Mouse (Mus musculus) ZHBTc4 (cell line): Measurements from ENCODE around the gene Aurkb.
A peak's percentile ranks its signal among the peaks of the same experiment; 100 is the strongest.

Experiments
- DNase-seq: peaks from one replicate; pipeline ENCODE4 v3.0.0-alpha.2; 2011; ENCODE audit warnings: low read depth, low spot score

The Aurkb gene

DNA sequence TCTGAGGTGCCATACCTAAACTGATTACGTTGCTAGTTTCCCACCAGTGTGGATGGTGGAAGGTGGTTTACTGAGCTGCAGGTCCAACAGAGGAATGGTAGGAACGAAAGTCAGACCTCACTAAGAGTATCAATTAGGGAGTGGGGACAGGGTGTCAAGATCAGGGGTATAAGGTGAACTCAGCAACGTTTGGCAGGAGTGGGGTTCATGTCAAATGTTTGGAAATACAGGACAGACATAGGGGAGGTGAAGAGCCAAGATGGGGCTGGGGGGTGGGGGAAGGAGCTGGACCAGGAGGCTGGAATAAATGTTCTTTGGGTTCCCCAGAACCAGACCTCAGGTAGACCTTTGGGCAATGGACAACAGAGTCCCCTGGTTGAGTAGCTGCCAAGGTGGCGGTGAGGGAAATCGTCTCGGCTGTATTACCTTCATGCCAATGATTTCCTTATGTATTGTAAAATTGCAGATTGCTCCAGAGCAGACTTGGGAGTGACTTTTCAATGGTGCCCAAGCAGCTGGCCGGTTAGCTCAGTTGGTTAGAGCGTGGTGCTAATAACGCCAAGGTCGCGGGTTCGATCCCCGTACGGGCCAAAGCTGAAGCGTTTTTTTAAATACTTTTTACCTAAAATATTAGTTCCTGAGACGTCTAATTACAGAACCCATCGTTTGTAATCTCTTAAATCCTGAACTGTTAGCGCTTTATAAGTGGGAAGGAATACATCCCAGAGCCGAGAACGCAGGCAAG, 8.8 kb upstream of the Aurkb start:
- peak; percentile 78 for DNase-seq

DNA sequence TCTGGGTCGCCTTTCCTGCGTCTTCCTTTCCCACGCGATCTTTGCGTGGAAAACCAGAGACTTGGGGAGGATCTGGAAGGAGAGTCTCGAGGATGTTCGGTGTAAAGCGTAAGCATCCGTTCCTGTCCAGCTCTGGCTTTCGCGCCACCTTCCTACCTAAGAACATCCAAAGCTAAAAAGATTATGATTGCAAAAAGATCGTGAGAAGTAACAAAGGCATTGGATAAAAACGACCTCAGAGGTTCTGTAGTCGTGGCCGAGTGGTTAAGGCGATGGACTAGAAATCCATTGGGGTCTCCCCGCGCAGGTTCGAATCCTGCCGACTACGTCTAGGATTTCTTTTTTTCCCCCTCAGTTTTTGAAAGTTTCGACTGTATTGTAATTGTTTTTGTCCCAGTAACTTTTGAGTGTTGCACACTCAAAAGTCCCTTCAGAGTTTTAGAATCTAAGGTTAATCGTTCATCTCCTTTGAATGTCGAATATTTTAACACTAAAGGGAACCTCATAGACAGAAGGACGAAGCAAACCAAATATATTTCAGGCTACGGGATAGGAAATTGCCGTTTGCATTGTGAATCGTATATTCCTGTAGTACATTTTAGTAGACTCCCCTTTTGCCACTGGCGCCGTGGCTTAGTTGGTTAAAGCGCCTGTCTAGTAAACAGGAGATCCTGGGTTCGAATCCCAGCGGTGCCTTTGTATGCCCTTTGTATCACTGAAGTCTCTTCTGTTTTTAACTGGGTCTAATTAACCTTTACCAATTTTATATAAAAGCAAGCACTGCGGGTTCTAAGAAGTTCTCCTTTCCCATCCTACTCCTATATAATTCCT, 8.0 kb upstream of the Aurkb start:
- DNase-seq = peak; percentile 91

DNA sequence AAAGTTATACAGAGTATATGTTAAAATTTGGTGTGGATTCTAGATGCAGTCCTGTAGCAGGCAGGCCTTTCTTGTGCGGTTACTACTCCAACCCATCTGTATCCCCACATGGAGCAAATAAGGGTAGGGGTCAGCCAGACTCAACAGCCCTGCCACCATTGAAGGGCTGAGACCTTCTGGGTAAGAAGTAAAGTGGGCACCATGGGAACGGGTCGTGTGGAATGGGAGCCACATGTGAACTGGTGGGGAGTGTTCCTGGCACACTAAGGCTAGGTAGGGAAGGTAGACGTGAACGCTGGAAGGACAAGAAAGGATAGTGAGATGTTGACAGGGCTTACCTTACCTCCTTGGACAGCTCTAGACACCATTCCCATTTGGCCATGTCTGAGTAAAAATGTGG, 7.3 kb upstream of the Aurkb start:
- DNase-seq = no peak

GRCm38 (mm10) chr11:69046395-69046774, 938 bp downstream of the Aurkb start:
- DNase-seq = no peak

DNA sequence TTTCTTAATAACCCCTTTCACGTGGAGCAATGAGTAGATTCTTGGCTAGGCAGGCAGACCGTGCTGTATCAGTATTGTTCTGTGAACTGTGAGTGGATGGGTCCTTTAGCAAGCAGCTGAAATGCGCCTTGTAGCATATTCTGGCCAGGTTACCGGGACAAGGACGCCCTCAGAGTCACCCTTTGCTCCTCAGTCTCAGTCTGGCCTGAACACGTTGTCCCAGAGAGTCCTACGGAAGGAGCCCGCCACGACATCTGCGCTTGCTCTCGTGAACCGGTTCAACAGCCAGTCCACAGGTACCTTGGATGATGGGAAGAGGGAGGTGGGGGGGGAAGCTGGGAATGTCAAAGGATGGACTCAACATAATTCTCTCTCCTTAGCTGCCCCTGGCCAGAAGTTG, 2.1 kb downstream of the Aurkb start:
- no peak for DNase-seq

GRCm38 (mm10) chr11:69048151-69048550, 2.7 kb downstream of the Aurkb start:
- no peak for DNase-seq

DNA sequence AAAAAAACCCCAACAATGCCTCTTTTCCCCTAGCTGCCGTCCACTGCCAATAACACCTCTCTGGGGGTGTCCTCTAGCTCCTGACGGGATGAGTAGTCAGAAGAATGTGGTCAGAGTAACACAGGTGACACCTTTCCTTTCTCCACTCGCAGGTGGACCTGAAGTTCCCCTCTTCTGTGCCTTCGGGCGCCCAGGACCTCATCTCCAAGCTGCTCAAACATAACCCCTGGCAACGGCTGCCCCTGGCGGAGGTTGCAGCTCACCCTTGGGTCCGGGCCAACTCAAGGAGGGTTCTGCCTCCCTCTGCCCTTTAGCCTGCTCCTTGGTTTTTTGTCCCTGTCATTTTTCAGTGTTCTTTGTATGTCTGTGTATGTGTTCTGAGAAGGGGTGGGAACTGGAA, 5.3 kb downstream of the Aurkb start:
- no peak for DNase-seq

DNA sequence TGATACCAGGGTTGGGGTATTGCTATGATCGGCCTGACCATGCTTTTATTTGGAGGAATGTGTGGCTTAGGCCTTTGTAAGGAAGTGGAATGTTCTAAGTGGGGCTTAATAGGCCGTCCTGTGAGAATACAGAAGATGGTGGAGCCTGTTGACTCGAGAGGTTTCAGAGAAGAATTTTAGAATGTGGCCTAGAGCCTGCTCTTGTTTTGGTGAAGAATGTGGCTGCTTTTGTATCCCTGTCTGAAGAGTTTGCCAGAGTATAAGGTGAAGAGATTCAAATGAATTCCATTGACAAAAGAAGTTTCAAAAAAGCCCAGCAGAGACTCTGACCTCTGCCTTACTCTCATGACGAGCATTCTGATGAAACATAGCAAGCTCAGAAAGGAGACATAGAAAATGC, 6.3 kb downstream of the Aurkb start:
- no peak for DNase-seq

GRCm38 (mm10) chr11:69052824-69053421, 7.5 kb downstream of the Aurkb start:
- no peak for DNase-seq

- DNase-seq = peak; percentile 48
Measured at GRCm38 (mm10) chr11:69053848-69054247, 8.4 kb downstream of the Aurkb start.

GRCm38 (mm10) chr11:69058265-69058664, 12.8 kb downstream of the Aurkb start:
- DNase-seq = no peak

- DNase-seq = no peak
Measured at GRCm38 (mm10) chr11:69058729-69059356, 13.4 kb downstream of the Aurkb start.

GRCm38 (mm10) chr11:69059357-69059974, 14.0 kb downstream of the Aurkb start, which contains the start of gene Borcs6:
Borcs6 (plus strand) TSS chr11:69059717.
- DNase-seq = peak; percentile 99

DNA sequence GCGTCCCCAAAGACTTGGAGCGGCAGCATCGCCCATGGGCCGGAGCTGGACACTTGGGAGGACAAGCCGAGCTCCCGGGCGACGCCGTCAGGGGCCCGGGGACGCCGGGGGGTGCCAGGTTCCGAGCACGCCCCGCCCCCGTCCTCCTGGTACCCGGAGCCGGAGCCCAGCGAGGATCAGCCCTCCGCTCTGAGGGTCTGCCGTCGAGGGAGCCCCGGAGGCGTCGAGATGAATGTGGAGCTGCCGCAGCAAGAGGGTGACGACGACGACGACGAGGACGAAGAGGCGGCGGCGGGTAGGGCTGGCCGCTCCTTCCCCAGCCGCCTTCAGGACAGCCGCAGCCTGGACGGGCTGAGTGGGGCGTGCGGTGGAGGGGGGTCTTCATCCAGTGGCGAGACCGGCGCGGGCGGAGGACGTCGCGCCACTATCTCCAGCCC, 14.5 kb downstream of the Aurkb start:
- no peak for DNase-seq

DNA sequence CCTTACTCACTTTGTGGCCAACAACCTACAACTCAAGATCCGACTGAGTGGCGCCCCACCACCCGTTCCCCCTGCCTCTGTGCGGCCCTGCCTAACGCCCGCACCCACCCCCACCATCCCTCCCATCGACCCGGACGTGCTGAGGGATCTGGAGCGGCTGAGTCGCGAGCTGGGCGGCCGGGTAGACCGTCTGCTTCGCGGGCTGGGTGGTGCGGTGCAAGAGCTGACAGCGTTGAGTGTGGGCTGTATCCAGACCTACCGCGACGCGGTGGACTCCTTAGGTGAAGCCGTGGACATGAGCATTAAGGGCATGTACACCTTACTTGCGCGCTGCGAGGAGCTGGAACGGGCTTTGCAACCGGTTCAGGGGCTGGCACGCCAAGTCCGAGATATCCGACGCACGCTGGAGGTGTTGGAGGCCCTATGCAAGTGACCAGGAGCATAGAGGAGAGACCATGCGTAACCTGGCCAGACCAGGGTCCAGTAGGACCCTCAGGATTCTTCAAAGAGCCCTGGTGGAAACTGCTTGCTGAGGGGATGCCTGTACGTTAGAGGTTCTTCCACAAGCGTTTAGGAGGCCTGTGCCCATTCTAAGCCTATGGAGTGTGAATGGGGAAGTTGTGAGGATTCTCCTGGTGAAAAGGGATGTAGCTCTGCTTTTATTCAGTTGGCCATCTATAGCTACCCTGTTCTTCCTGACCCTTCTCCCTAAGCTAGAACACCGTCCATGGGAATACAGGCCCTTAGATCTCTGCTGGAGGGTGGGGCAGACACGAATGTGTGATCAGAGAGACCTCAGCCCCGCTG, 15.2 kb downstream of the Aurkb start:
- no peak for DNase-seq

- no peak for DNase-seq
Measured at GRCm38 (mm10) chr11:69061255-69061912, 15.9 kb downstream of the Aurkb start.

- DNase-seq = peak; percentile 72
Measured at GRCm38 (mm10) chr11:69062194-69062760, 16.8 kb downstream of the Aurkb start.

DNA sequence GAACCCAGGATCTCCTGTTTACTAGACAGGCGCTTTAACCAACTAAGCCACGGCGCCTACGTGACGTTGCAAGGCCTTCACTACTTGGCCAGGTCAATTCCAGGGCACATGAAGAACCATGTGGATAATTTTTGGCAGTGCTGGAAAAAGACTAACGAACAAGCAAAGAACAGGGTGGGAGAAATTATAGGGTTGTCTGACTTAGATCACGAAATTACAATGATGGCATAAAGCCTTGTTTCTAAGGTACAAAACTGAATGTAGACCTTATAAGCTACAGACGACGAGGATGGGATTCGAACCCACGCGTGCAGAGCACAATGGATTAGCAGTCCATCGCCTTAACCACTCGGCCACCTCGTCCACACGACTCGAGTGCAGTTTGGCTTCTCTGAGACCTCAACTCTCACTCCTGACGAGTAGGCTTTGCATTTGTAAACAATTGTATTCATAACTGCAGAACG, 17.3 kb downstream of the Aurkb start:
- peak; percentile 93 for DNase-seq

- peak; percentile 82 for DNase-seq
Measured at GRCm38 (mm10) chr11:69063413-69064201, 18.2 kb downstream of the Aurkb start.
